Mouse (Mus musculus): ENCODE measurements around the gene Abca4.

DNA sequence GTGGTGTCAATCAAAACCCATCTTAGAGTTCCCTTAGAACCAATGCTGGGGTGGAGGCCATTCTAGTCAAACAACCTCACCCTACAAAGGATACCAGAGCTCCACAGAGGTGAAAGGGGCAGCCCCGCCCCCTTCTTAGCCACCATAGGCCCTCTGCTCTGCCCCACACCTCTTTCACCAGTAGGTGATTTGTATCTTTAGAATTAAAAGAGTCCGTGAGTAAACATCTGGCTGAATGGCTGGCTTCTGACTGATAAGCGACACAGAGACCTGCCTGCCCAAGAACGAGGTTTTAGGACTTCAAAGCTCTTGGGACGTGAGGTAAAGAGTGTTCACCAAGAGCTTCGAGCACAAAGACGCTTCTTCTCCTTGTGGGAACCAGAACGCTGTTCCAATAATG is 62.7 kb downstream of the Abca4 start:
- TF ChIP-seq CTCF (IDR thresholded peaks at IDR 0.05; ENCODE audit: control insufficient read depth, insufficient read depth, low read length) (no peak), POLR2A (IDR thresholded peaks at IDR 0.05; ENCODE audit: borderline replicate concordance, control insufficient read depth, low read depth, low read length) (no peak)

Data from bone marrow, adult 2 months (tissue).